Mouse (Mus musculus) CH12.LX (cell line): ENCODE data around the gene Pou4f2.

ENCODE experiments used
- CTCF ChIP-seq, 2 experiments: IDR thresholded peaks in 1 of 2; conservative IDR thresholded peaks in 1 of 2; 2 replicates each; pipeline ENCODE4 v1.5.1; 2011 to 2012; ENCODE audit warnings: low read depth in 2 of 2, low read length in 2 of 2, improper control_type of control experiment in 1 of 2, inconsistent platforms in 1 of 2, mild to moderate bottlenecking in 1 of 2, moderate library complexity in 1 of 2
- MAX ChIP-seq: IDR thresholded peaks from 2 replicates; pipeline ENCODE4 v1.6.1; 2011; ENCODE audit warnings: low read length, improper control_type of control experiment

- TF ChIP-seq MAX (no peak), CTCF (conservative IDR thresholded peaks at IDR 0.05 in 1 of 2, IDR thresholded peaks at IDR 0.05 in 1 of 2; ENCODE audit: low read depth in 2 of 2, low read length in 2 of 2) (no peak)
These were observed 2.1 kb downstream of the Pou4f2 start for GRCm38 (mm10) chr8:78434340-78434739.
